Mouse (Mus musculus): ENCODE measurements around the gene Pak6. TPM values are rescaled to one million over a fixed set of nuclear protein-coding genes. Genes with fewer than 3 reads are reported as not detected.

Pak6 gene
- total RNA-seq, 2 experiments from 2014 or later = 67.8 to 75.1 TPM

- no peak for DNase-seq (ENCODE audit: low spot score in 2 of 2)
Observed at GRCm38 (mm10) chr2:118664975-118665516, 1.9 kb downstream of the Pak6 start.

- no peak for DNase-seq (ENCODE audit: low spot score in 2 of 2)
Observed at GRCm38 (mm10) chr2:118665616-118666015, 2.5 kb downstream of the Pak6 start.

- DNase-seq (ENCODE audit: low spot score in 2 of 2) = no peak
Observed at GRCm38 (mm10) chr2:118667181-118667580, 4.1 kb downstream of the Pak6 start.

GRCm38 (mm10) chr2:118669245-118669644, 6.1 kb downstream of the Pak6 start:
- no peak for DNase-seq (ENCODE audit: low spot score in 2 of 2)

GRCm38 (mm10) chr2:118669785-118670184, 6.7 kb downstream of the Pak6 start:
- no peak for DNase-seq (ENCODE audit: low spot score in 2 of 2)

GRCm38 (mm10) chr2:118671728-118672127, 8.6 kb downstream of the Pak6 start:
- DNase-seq (ENCODE audit: low spot score in 2 of 2) = no peak

GRCm38 (mm10) chr2:118673686-118674465, 10.8 kb downstream of the Pak6 start:
- no peak for DNase-seq (ENCODE audit: low spot score in 2 of 2)

GRCm38 (mm10) chr2:118674500-118674899, 11.4 kb downstream of the Pak6 start:
- no peak for DNase-seq (ENCODE audit: low spot score in 2 of 2)

- no peak for DNase-seq (ENCODE audit: low spot score in 2 of 2)
Observed at GRCm38 (mm10) chr2:118676839-118677741, 14.0 kb downstream of the Pak6 start.

- DNase-seq (ENCODE audit: low spot score in 2 of 2) = no peak
Observed at GRCm38 (mm10) chr2:118677817-118678216, 14.7 kb downstream of the Pak6 start.

- no peak for DNase-seq (ENCODE audit: low spot score in 2 of 2)
Observed at GRCm38 (mm10) chr2:118679577-118679976, 16.5 kb downstream of the Pak6 start.

- no peak for DNase-seq (ENCODE audit: low spot score in 2 of 2)
Observed at GRCm38 (mm10) chr2:118680926-118681325, 17.8 kb downstream of the Pak6 start.

GRCm38 (mm10) chr2:118682544-118683260, 19.6 kb downstream of the Pak6 start:
- DNase-seq (ENCODE audit: low spot score in 2 of 2) = no peak

GRCm38 (mm10) chr2:118685088-118685487, 22.0 kb downstream of the Pak6 start:
- DNase-seq (ENCODE audit: low spot score in 2 of 2) = no peak

GRCm38 (mm10) chr2:118686693-118687092, 23.6 kb downstream of the Pak6 start:
- no peak for DNase-seq (ENCODE audit: low spot score in 2 of 2)

GRCm38 (mm10) chr2:118687791-118688190, 24.7 kb downstream of the Pak6 start:
- no peak for DNase-seq (ENCODE audit: low spot score in 2 of 2)

- no peak for DNase-seq (ENCODE audit: low spot score in 2 of 2)
Observed at GRCm38 (mm10) chr2:118689875-118690274, 26.8 kb downstream of the Pak6 start.

GRCm38 (mm10) chr2:118693370-118693966, 30.4 kb downstream of the Pak6 start:
- DNase-seq (ENCODE audit: low spot score in 2 of 2) = no peak

- peak; percentile 65 to 83 for DNase-seq (ENCODE audit: low spot score in 2 of 2)
Observed at GRCm38 (mm10) chr2:118695677-118696232, 32.7 kb downstream of the Pak6 start.
